Mouse (Mus musculus): ENCODE measurements at regions not wholly inside any gene's neighbourhood (a gene's known extent, or its start where the extent isn't known, plus 50 kb on each side); places are given as distances from the start of the nearest gene placed in this dataset.

- TF ChIP-seq EP300 (IDR thresholded peaks at IDR 0.05) = no peak
- TF ChIP-seq CTCF (IDR thresholded peaks at IDR 0.05) = no peak
Measured at GRCm38 (mm10) chr5:126266471-126266870, 734.9 kb downstream of the Tmem132b start.
